Mouse (Mus musculus) midbrain, embryonic 10.5 days (tissue): ENCODE measurements around the gene Slc12a3. TPM values are rescaled to one million over a fixed set of nuclear protein-coding genes. Genes with fewer than 3 reads are reported as not detected.

Experiments used
- DNase-seq: peaks from one replicate; pipeline ENCODE4 v3.0.0-alpha.2; 2017; ENCODE audit warnings: low spot score
- H3K27ac ChIP-seq: fragments of 300-500 bp; sonication (generic); replicated peaks from 2 replicates; pipeline ENCODE4 v1.5.1; 2016; ENCODE audit warnings: mild to moderate bottlenecking
- H3K27me3 ChIP-seq: fragments of 300-500 bp; sonication (generic); 2 replicates; pipeline ENCODE4 v1.6.1; 2016; ENCODE audit warnings: low read depth, mild to moderate bottlenecking; ENCODE audit not compliant: poor library complexity, severe bottlenecking
- H3K36me3 ChIP-seq: fragments of 300-500 bp; sonication (generic); 2 replicates; pipeline ENCODE4 v1.6.1; 2016; ENCODE audit warnings: mild to moderate bottlenecking, moderate library complexity
- H3K4me1 ChIP-seq: fragments of 300-500 bp; sonication (generic); 2 replicates; pipeline ENCODE4 v1.6.1; 2016
- H3K4me3 ChIP-seq: fragments of 300-500 bp; sonication (generic); 2 replicates; pipeline ENCODE4 v1.5.1; 2016; ENCODE audit warnings: mild to moderate bottlenecking, moderate library complexity
- H3K9me3 ChIP-seq: fragments of 300-500 bp; sonication (generic); replicated peaks from 2 replicates; pipeline ENCODE4 v1.6.1; 2016; ENCODE audit warnings: mild to moderate bottlenecking
- WGBS: fragments of 180-500 bp; shearing (Covaris S2); methylation state at CpG from one replicate; pipeline ENCODE4 v1.1.7; 2016; 5-methylcytosine and 5-hydroxymethylcytosine counted together
- polyA plus RNA-seq: library from polyadenylated mRNA; unstranded; fragments of >200 nt; fragmentation: Nextera tagmentation; extraction: Ambion mirVana; gene quantifications from 2 replicates; pipeline ENCODE4 v1.2.1, GENCODE M21; 2016

The Slc12a3 gene
- polyA plus RNA-seq, 1 experiment from 2014 or later: not detected

- H3K27ac ChIP-seq: no peak overlapping the region
- 92% methylated on average over 7 of the region's 7 CpGs for WGBS
- no peaks in the 10 kb centered on the region for H3K9me3 ChIP-seq
- H3K27me3 ChIP-seq: no peaks in the 10 kb centered on the region
- H3K36me3 ChIP-seq: peaks cover 93% of the 10 kb centered on the region
- no peaks in the 10 kb centered on the region for H3K4me1 ChIP-seq
- H3K4me3 ChIP-seq: no peak overlapping the region
- DNase-seq: no peak
Measured at GRCm38 (mm10) chr8:94306989-94307513, 21.9 kb upstream of the Slc12a3 start.

- 94% methylated on average over 9 of the region's 9 CpGs for WGBS
- H3K9me3 ChIP-seq: no peaks in the 10 kb centered on the region
Measured at GRCm38 (mm10) chr8:94307652-94308051, 21.3 kb upstream of the Slc12a3 start.

GRCm38 (mm10) chr8:94314069-94314468 lies 14.9 kb upstream of the Slc12a3 start:
- WGBS: 96% methylated on average over 2 of the region's 2 CpGs
- no peak for DNase-seq
- no peak overlapping the region for H3K4me3 ChIP-seq
- peaks cover 67% of the 10 kb centered on the region for H3K36me3 ChIP-seq
- no peaks in the 10 kb centered on the region for H3K9me3 ChIP-seq
- no peaks in the 10 kb centered on the region for H3K4me1 ChIP-seq
- H3K27ac ChIP-seq: no peak overlapping the region
- no peaks in the 10 kb centered on the region for H3K27me3 ChIP-seq

More at GRCm38 (mm10) chr8:94307652-94308051, 21.3 kb upstream of the Slc12a3 start:
- DNase-seq: no peak
- Histone ChIP-seq H3K4me1 (no peaks in the 10 kb centered on the region), H3K36me3 (peaks cover 93% of the 10 kb centered on the region), H3K4me3 (no peak overlapping the region), H3K27me3 (no peaks in the 10 kb centered on the region), H3K27ac (no peak overlapping the region)

GRCm38 (mm10) chr8:94317249-94317648 lies 11.8 kb upstream of the Slc12a3 start:
- no peak overlapping the region for H3K27ac ChIP-seq
- no peak overlapping the region for H3K4me3 ChIP-seq
- H3K4me1 ChIP-seq: no peaks in the 10 kb centered on the region
- DNase-seq: no peak
- 93% methylated on average over 2 of the region's 2 CpGs for WGBS
- no peaks in the 10 kb centered on the region for H3K27me3 ChIP-seq
- H3K36me3 ChIP-seq: peaks cover 41% of the 10 kb centered on the region
- no peaks in the 10 kb centered on the region for H3K9me3 ChIP-seq

GRCm38 (mm10) chr8:94317691-94318090 lies 11.3 kb upstream of the Slc12a3 start:
- no peak for DNase-seq
- Histone ChIP-seq H3K4me1 (no peaks in the 10 kb centered on the region), H3K4me3 (no peak overlapping the region), H3K27ac (no peak overlapping the region), H3K27me3 (no peaks in the 10 kb centered on the region), H3K9me3 (no peaks in the 10 kb centered on the region), H3K36me3 (peaks cover 36% of the 10 kb centered on the region)
- 89% methylated on average over 2 of the region's 2 CpGs for WGBS

GRCm38 (mm10) chr8:94320036-94320435 lies 9.0 kb upstream of the Slc12a3 start:
- H3K27me3 ChIP-seq: no peaks in the 10 kb centered on the region
- no peaks in the 10 kb centered on the region for H3K4me1 ChIP-seq
- H3K4me3 ChIP-seq: no peak overlapping the region
- peaks cover 22% of the 10 kb centered on the region for H3K36me3 ChIP-seq
- H3K27ac ChIP-seq: no peak overlapping the region
- H3K9me3 ChIP-seq: no peaks in the 10 kb centered on the region
- 81% methylated on average over 2 of the region's 2 CpGs for WGBS
- no peak for DNase-seq

- Histone ChIP-seq H3K27ac (no peak overlapping the region), H3K27me3 (no peaks in the 10 kb centered on the region), H3K4me3 (no peak overlapping the region), H3K4me1 (no peaks in the 10 kb centered on the region), H3K9me3 (no peaks in the 10 kb centered on the region), H3K36me3 (0 out of 2 replicates have a peak, but pooled peaks cover 12% of the 10 kb centered on the region)
- WGBS: 73% methylated on average over 4 of the region's 4 CpGs
- no peak for DNase-seq
Measured at GRCm38 (mm10) chr8:94322083-94322482, 6.9 kb upstream of the Slc12a3 start.

- Histone ChIP-seq H3K27ac (no peak overlapping the region), H3K4me1 (no peaks in the 10 kb centered on the region), H3K36me3 (0 out of 2 replicates have a peak, but pooled peaks cover 8% of the 10 kb centered on the region), H3K27me3 (no peaks in the 10 kb centered on the region), H3K4me3 (no peak overlapping the region), H3K9me3 (no peaks in the 10 kb centered on the region)
- 87% methylated on average over 6 of the region's 6 CpGs for WGBS
- no peak for DNase-seq
Measured at GRCm38 (mm10) chr8:94323041-94323440, 6.0 kb upstream of the Slc12a3 start.

GRCm38 (mm10) chr8:94324071-94324470 lies 4.9 kb upstream of the Slc12a3 start:
- Histone ChIP-seq H3K27ac (no peak overlapping the region), H3K4me1 (no peaks in the 10 kb centered on the region), H3K9me3 (no peaks in the 10 kb centered on the region), H3K4me3 (no peak overlapping the region), H3K36me3 (0 out of 2 replicates have a peak, but pooled peaks cover 3% of the 10 kb centered on the region), H3K27me3 (no peaks in the 10 kb centered on the region)
- DNase-seq: no peak
- WGBS: 61% methylated on average over 12 of the region's 12 CpGs

GRCm38 (mm10) chr8:94326016-94326415 lies 3.0 kb upstream of the Slc12a3 start:
- no peaks in the 10 kb centered on the region for H3K9me3 ChIP-seq
- H3K4me3 ChIP-seq: no peak overlapping the region
- H3K27me3 ChIP-seq: no peaks in the 10 kb centered on the region
- H3K4me1 ChIP-seq: no peaks in the 10 kb centered on the region
- 87% methylated on average over 4 of the region's 4 CpGs for WGBS
- DNase-seq: no peak
- no peak overlapping the region for H3K27ac ChIP-seq
- no peaks in the 10 kb centered on the region for H3K36me3 ChIP-seq

GRCm38 (mm10) chr8:94330733-94331132 lies 1.7 kb downstream of the Slc12a3 start:
- 34% methylated on average over 4 of the region's 4 CpGs for WGBS
- peak; percentile 68 for DNase-seq
- peaks cover 6% of the 10 kb centered on the region for H3K4me1 ChIP-seq

GRCm38 (mm10) chr8:94333345-94333744 lies 4.3 kb downstream of the Slc12a3 start:
- Histone ChIP-seq H3K27me3 (0 out of 2 replicates have a peak, but pooled peaks cover 6% of the 10 kb centered on the region), H3K4me3 (no peak overlapping the region), H3K27ac (no peak overlapping the region), H3K4me1 (peaks cover 6% of the 10 kb centered on the region), H3K9me3 (no peaks in the 10 kb centered on the region), H3K36me3 (no peaks in the 10 kb centered on the region)
- no peak for DNase-seq
- WGBS: 56% methylated on average over 5 of the region's 5 CpGs

More at GRCm38 (mm10) chr8:94330733-94331132, 1.7 kb downstream of the Slc12a3 start:
- H3K4me3 ChIP-seq: no peak overlapping the region
- H3K36me3 ChIP-seq: no peaks in the 10 kb centered on the region
- no peak overlapping the region for H3K27ac ChIP-seq
- no peaks in the 10 kb centered on the region for H3K9me3 ChIP-seq
- 0 out of 2 replicates have a peak, but pooled peaks cover 6% of the 10 kb centered on the region for H3K27me3 ChIP-seq

- Histone ChIP-seq H3K27ac (no peak overlapping the region), H3K4me3 (no peak overlapping the region), H3K27me3 (no peaks in the 10 kb centered on the region), H3K9me3 (no peaks in the 10 kb centered on the region), H3K4me1 (peaks cover 6% of the 10 kb centered on the region), H3K36me3 (no peaks in the 10 kb centered on the region)
- WGBS: 85% methylated on average over 8 of the region's 8 CpGs
- no peak for DNase-seq
Measured at GRCm38 (mm10) chr8:94337559-94337958, 8.6 kb downstream of the Slc12a3 start.
